Mouse (Mus musculus): Measurements from ENCODE around the gene Rtp4.

Rtp4 gene

GRCm38 (mm10) chr16:23515766-23516165 is 4.3 kb upstream of the Rtp4 start:
- no peak for DNase-seq

- DNase-seq = no peak
Observed at GRCm38 (mm10) chr16:23516606-23517005, 3.5 kb upstream of the Rtp4 start.

GRCm38 (mm10) chr16:23517230-23517629 is 2.9 kb upstream of the Rtp4 start:
- DNase-seq = no peak

- no peak for DNase-seq
Observed at GRCm38 (mm10) chr16:23517754-23518566, 2.1 kb upstream of the Rtp4 start.

GRCm38 (mm10) chr16:23518567-23519369 is 1.3 kb upstream of the Rtp4 start:
- no peak for DNase-seq

GRCm38 (mm10) chr16:23519771-23520170 is 320 bp upstream of the Rtp4 start:
- DNase-seq = no peak

GRCm38 (mm10) chr16:23521092-23521491 is 1.0 kb downstream of the Rtp4 start:
- DNase-seq = no peak

GRCm38 (mm10) chr16:23522081-23522480 is 2.0 kb downstream of the Rtp4 start:
- no peak for DNase-seq

- no peak for DNase-seq
Observed at GRCm38 (mm10) chr16:23529186-23529585, 9.1 kb downstream of the Rtp4 start.

GRCm38 (mm10) chr16:23533707-23534106 is 13.6 kb downstream of the Rtp4 start:
- DNase-seq = no peak

GRCm38 (mm10) chr16:23541046-23541445 is 21.0 kb downstream of the Rtp4 start:
- no peak for DNase-seq

GRCm38 (mm10) chr16:23542866-23543265 is 22.8 kb downstream of the Rtp4 start:
- no peak for DNase-seq

- no peak for DNase-seq
Observed at GRCm38 (mm10) chr16:23544361-23544760, 24.3 kb downstream of the Rtp4 start.

- DNase-seq = no peak
Observed at GRCm38 (mm10) chr16:23547783-23548182, 27.7 kb downstream of the Rtp4 start.

- peak; percentile 24 to 43 for DNase-seq
Observed at GRCm38 (mm10) chr16:23550346-23550980, 30.4 kb downstream of the Rtp4 start.

GRCm38 (mm10) chr16:23550981-23551582 is 31.0 kb downstream of the Rtp4 start:
- no peak for DNase-seq

GRCm38 (mm10) chr16:23554673-23555072 is 34.6 kb downstream of the Rtp4 start:
- DNase-seq = no peak

- peak in 1 of 2 experiments; percentile 4 for DNase-seq
Observed at GRCm38 (mm10) chr16:23557195-23557594, 37.1 kb downstream of the Rtp4 start.

GRCm38 (mm10) chr16:23557669-23558068 is 37.6 kb downstream of the Rtp4 start:
- DNase-seq = no peak

- DNase-seq = no peak
Observed at GRCm38 (mm10) chr16:23568369-23568958, 48.4 kb downstream of the Rtp4 start.

- no peak for DNase-seq
Observed at GRCm38 (mm10) chr16:23574561-23574960, 54.5 kb downstream of the Rtp4 start.
